Mouse (Mus musculus): ENCODE data around the gene Wdr5. TPM values are rescaled to one million over a fixed set of nuclear protein-coding genes. Genes with fewer than 3 reads are reported as not detected.
A peak's percentile ranks its signal among the peaks of the same experiment; 100 is the strongest.
"Not testable (repeated sequence)": the region's sequence is repeated elsewhere in the genome, so short reads cannot be mapped to it uniquely, and the experiment has no call there.

The Wdr5 gene
- total and polyA plus RNA-seq, 3 experiments = 30.5 to 52.5 (median 30.5) TPM

DNA sequence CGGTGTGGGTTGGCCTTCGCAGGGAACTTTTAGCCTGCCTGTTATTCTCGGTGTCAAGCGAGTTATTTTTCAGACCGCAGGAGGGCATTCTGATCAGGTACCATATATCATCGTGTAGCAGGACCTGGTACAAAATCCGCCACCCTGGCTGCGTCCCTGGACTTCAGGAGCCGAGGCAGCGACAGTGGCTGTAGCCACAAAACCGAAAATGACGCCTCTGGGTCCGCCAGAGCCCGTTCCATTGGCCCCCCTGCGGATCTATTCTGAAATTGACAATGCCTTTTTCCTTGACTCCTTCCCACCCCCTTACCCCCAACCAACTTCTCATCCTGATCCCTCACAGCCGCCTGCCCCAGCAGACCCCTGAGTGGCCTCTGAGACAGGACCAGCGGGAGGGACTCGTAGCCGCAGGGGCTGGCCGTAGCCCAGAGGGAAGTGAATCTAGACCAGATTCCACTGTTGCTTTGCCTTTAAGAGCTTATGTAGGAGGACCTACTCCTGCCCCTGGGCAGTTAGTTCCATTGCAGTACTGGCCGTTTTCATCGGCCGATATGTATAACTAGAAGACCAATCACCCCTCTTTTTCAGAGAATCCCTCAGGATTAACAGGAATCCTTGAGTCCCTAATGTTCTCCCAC lies 18.4 kb upstream of the Wdr5 start:
- no peak for DNase-seq

- peak; percentile 16 for DNase-seq
Measured at GRCm38 (mm10) chr2:27504113-27504885, 10.7 kb upstream of the Wdr5 start.

DNA sequence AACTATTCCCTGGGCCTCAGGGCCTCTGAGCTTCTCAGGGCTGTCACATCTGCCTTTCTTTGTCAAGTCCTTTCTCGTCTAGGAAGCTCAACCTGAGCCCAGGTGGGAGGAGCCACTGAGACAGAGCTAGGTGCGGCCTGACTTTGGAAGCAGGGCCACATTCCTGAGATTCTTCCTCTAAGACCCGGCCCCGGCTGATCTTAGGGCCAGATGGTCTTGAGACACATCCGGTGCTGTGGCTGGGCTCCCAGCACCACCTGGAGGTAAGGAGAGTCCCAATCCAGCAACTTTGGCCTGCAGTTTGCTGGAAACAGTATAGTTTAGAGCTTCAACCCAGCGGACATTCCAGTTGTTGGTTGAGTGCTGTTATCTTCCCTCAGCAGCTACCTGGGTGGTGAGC lies 9.4 kb upstream of the Wdr5 start:
- DNase-seq = no peak

- DNase-seq = not testable (repeated sequence)
Measured at GRCm38 (mm10) chr2:27506658-27507057, 8.3 kb upstream of the Wdr5 start.

DNA sequence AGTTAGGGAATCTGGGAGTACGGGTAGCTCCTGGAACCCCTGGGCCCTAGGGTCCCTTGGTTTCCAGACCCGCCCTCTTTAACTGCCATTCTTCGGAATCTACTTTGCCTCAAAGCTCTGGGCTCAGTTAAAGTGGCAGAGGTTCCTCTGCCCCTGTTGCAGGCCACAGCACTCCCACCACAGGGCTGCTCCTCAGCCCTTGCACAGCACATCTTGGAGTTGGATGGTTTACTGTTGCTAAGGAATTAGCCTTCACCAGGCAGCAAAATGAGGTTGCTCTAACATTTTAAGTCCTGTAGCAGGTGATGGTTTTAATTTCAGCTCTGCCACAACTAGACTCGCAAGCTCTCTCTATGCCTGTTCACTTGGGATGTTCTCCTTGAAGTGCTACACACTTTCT lies 7.4 kb upstream of the Wdr5 start, which contains the start of gene Brd3:
Gene Brd3, minus strand, starts transcription at position 101 of the 400 bp plus-strand sequence.
- no peak for DNase-seq

GRCm38 (mm10) chr2:27510706-27511105 lies 4.3 kb upstream of the Wdr5 start:
- DNase-seq = no peak

DNA sequence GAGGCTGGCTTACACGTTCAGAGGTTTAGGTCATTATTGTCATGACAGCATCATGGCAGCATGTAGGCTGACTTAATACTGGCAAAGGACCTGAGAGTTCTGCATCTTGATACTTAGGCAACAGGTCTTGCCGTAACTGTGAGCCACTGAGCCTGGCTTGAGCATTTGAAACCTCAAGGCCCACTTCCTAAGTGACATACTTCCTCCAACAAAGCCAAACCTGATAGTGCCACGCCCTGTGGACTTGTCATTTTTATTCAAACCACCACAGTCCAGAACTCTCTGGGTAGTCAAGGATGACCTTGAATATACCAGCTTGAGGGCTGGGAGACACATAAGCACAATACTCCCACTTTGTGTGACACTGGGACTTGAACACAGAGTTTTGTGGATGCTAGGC lies 2.0 kb upstream of the Wdr5 start:
- DNase-seq = no peak

- no peak for DNase-seq
Measured at GRCm38 (mm10) chr2:27513861-27514260, 1.1 kb upstream of the Wdr5 start.

DNA sequence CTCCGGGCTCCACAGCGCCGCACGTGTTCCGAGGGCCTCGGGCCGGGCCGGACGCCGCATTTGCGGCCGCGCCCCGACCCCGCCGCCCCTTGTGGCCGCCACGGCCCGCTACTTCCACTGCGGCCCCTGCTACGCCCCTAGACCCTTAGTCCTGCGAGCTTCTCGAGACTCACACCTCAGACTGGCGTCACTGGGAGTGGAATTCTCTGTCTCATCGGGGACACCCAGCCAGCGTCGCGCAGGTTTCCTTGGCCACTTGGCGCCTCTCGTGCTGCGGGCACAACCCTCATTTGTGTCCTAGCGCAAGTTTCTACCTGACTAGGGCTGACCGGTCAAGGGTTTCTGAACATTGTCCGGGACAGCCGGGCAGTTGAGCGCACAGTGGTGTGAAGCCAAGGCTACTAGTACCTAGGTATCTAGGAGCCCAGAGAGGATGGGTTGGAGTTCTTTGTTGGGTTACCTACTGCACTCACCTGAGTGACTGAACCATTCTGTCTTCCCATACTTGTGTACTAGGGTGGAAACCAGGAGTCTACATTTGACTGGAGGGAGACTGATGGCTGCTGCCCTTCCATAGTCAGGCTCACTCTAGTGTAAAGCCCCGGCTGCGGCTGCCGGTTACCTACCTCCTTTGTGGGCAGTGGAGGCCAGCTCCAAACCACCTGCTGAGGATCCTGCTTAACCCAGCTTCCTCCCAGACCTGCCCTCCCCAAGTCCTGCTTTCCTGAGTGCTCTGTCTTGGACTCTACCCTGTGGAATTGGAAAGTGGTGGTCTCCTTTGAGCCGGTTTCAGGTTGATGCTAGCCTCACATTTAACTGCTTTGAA lies 597 bp downstream of the Wdr5 start:
- no peak for DNase-seq

DNA sequence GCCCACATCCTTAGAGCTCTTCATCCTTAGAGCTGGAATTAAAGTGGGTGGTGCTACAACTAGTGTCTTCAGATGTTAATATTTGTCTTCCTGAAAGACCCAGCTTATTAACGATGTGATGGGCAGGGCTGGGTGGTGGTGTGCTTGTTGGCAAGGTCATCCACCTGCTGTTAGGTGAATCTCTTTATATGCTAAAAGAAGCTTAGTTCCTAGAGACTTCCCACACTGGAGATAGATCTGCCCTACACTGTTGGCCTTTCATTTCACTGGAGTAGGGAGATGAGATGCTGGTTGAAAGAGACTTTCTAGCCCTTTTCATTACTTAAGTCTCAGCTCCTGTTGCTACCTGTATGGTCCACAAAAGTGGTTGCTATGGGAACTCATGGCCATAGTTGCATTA lies 1.3 kb downstream of the Wdr5 start:
- no peak for DNase-seq

DNA sequence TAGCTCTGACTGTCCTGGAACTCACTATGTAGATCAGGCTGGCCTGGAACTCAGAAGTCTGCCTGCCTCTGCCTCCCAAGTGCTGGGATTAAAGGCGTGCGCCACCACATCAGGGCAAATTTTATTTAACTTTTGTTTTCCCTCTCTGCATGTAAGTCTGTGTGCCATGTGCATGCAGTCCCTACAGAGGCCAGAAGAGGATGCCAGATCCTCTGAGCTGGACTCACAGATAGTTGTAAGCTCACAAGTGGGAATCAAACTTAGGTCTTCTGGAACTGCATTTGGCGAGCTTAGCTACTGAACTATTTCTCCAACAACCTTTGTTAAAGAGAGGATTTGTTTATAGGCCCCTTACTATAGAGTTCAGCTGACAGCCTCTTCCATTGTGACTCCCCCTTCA lies 3.3 kb downstream of the Wdr5 start:
- DNase-seq = no peak

GRCm38 (mm10) chr2:27538455-27539330 lies 23.7 kb downstream of the Wdr5 start:
- not testable (repeated sequence) for DNase-seq

GRCm38 (mm10) chr2:27539336-27539735 lies 24.4 kb downstream of the Wdr5 start:
- no peak for DNase-seq

DNA sequence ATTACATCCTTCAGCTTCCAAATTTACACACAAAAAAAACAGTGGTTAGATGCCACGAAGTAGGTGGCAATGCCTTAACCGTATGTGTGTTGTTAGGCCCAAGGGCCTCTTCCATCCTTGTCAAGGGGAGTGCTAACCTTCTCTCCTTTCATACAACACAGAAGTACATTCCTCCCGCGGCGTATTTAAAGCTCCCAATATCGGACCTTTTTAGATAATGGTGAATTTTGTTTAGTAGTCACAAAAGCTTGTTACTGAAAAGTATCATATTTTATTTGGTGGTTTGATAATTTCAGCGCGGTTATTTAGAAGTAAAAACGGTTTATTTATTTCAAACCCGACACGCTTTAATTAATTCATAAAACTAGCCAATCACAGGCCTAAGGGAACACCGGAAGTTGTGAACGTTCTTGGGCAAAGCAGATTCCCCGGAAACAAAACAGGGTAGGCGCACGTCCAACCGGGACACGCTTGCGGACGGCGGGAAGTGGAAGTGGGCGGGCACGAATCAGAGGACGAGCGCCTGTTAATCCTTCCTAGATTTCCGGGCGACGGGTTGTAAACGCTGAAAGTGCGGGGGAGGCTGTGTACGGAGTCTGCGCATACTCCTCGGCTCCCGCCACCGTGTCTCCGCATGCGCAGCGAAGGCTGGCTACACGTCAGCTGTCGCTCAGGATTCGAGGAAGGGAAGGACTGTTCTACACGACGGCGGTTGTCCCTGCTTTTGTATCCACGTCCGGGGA lies 25.0 kb downstream of the Wdr5 start:
- DNase-seq = peak; percentile 99

DNA sequence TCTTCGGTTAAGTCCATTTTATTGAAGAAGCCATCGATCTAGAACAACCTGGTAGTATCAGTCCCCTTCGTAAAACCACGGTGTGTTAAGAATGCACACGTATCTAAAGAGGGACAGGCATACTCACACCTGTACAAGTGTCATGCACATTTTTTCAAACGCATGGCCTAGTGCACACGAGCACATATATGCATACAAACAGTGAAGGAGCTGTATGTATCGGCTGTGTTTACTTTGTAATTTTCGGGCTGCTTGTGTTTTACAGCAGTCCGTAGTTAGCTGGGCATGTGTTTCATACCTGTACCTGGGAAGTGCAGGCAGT lies 25.5 kb downstream of the Wdr5 start:
- DNase-seq = no peak

GRCm38 (mm10) chr2:27541225-27541624 lies 26.3 kb downstream of the Wdr5 start:
- DNase-seq = no peak

DNA sequence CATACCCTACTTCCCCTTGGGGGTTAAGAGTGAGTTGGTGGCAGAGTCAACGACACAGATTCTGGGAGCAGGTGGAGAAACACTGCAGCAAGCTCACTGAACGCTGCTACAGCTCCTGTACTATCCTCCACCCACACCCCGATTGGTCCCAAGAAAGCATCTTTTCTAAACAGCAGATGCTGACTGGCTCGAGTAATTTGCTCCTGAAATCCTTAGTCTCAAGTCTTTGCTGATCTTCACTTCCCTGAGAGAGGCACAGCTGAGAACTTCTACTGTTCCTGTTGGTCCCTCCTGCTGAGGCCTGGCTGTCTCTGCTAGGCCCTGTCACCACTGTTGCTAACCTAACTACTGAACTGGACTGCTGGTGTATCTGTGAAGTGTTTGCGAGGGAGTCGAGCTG lies 29.7 kb downstream of the Wdr5 start:
- DNase-seq = no peak

DNA sequence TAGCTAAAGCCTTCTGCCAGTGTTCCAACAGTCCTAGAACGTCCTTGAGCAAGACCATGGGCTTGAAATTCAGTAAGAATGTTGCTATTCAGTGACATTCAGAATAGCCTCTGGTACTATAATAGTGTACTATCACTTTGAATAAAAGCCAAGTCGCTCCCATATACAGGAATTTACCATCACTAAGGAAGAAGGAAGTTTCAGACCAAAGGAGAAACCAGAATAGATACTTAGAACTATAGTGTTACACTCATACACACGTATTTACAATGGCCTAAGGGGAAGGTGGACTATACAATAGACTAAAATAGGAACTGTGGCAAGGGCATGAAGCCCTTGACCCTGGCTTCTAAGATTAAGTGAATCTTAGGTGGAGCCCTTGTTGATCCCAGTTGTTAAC lies 30.6 kb downstream of the Wdr5 start:
- not testable (repeated sequence) for DNase-seq

GRCm38 (mm10) chr2:27546041-27546440 lies 31.1 kb downstream of the Wdr5 start:
- DNase-seq = not testable (repeated sequence)

DNA sequence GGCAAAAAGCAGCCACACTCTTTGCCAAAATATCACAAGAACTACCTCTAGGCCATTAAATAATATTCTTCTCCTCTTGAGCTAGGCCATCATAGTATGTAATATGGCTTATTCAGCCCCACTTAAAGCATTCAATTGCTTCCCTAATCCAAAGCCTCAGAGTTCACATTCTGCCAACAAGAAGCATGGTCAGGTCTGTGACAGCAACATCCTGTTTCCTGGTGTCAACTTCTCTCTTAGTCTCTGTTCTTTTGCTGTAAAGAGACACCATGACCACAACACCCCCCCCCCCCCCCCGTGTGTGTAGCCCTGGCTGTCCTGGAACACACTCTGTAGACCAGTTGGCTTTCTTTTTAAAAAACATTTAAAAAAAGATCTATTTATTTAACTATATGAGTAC lies 32.4 kb downstream of the Wdr5 start:
- DNase-seq = no peak

- DNase-seq = no peak
Measured at GRCm38 (mm10) chr2:27547986-27548385, 33.0 kb downstream of the Wdr5 start.
